Mouse (Mus musculus) adrenal gland, postnatal 25 days (tissue): ENCODE results near the gene Dtnbp1. TPM values are rescaled to one million over a fixed set of nuclear protein-coding genes. Genes with fewer than 3 reads are reported as not detected.

ENCODE experiments used
- DNase-seq: peaks from one replicate; pipeline ENCODE4 v3.0.0; 2021; ENCODE audit warnings: mixed read lengths
- long read RNA-seq: library from polyadenylated mRNA; stranded (forward); transcript quantifications from one replicate; pipeline ENCODE4 v2.0.0, GENCODE M21; 2021
- total RNA-seq: library from RNA; stranded (reverse); gene quantifications from 2 replicates; pipeline ENCODE4 v1.2.3, GENCODE M21; 2021

Gene Dtnbp1
- 41.4 and 56.1 TPM in 2 replicates for total RNA-seq
- long read RNA-seq, transcript Dtnbp1-201 (10 exons, 1,362 nt): major isoform, 106 of 130 reads
- long read RNA-seq, partial matches to known transcripts: 3 of 130 reads
- long read RNA-seq, other reads (novel, unspliced or antisense): 21 of 130 reads

- DNase-seq: peak; percentile 85
Measured at GRCm38 (mm10) chr13:45001911-45002615, at the start of gene Dtnbp1. Dtnbp1 (minus strand) TSS chr13:45002147.

GRCm38 (mm10) chr13:45049261-45050020 lies 47.5 kb upstream of the Dtnbp1 start:
- DNase-seq: no peak

GRCm38 (mm10) chr13:45043466-45043865 lies 41.5 kb upstream of the Dtnbp1 start:
- no peak for DNase-seq

- no peak for DNase-seq
Measured at GRCm38 (mm10) chr13:45040741-45041140, 38.8 kb upstream of the Dtnbp1 start.

- DNase-seq: no peak
Measured at GRCm38 (mm10) chr13:45040195-45040594, 38.2 kb upstream of the Dtnbp1 start.

- DNase-seq: no peak
Measured at GRCm38 (mm10) chr13:45036417-45036816, 34.5 kb upstream of the Dtnbp1 start.

- no peak for DNase-seq
Measured at GRCm38 (mm10) chr13:45034759-45035158, 32.8 kb upstream of the Dtnbp1 start.

- no peak for DNase-seq
Measured at GRCm38 (mm10) chr13:45033360-45033759, 31.4 kb upstream of the Dtnbp1 start.

GRCm38 (mm10) chr13:45032484-45032883 lies 30.5 kb upstream of the Dtnbp1 start:
- no peak for DNase-seq

- no peak for DNase-seq
Measured at GRCm38 (mm10) chr13:45031748-45032147, 29.8 kb upstream of the Dtnbp1 start.

- peak; percentile 2 for DNase-seq
Measured at GRCm38 (mm10) chr13:45031314-45031713, 29.4 kb upstream of the Dtnbp1 start.

- peak; percentile 88 for DNase-seq
Measured at GRCm38 (mm10) chr13:45030830-45031229, 28.9 kb upstream of the Dtnbp1 start.

- DNase-seq: no peak
Measured at GRCm38 (mm10) chr13:45029791-45030190, 27.8 kb upstream of the Dtnbp1 start.

- no peak for DNase-seq
Measured at GRCm38 (mm10) chr13:45026291-45026690, 24.3 kb upstream of the Dtnbp1 start.

GRCm38 (mm10) chr13:45024821-45025220 lies 22.9 kb upstream of the Dtnbp1 start:
- no peak for DNase-seq

GRCm38 (mm10) chr13:45023356-45024150 lies 21.6 kb upstream of the Dtnbp1 start:
- no peak for DNase-seq

GRCm38 (mm10) chr13:45008150-45008549 lies 6.2 kb upstream of the Dtnbp1 start:
- DNase-seq: peak; percentile 23

GRCm38 (mm10) chr13:45007726-45008125 lies 5.8 kb upstream of the Dtnbp1 start:
- no peak for DNase-seq

GRCm38 (mm10) chr13:45006483-45006882 lies 4.5 kb upstream of the Dtnbp1 start:
- DNase-seq: no peak

GRCm38 (mm10) chr13:45005861-45006260 lies 3.9 kb upstream of the Dtnbp1 start:
- DNase-seq: no peak

GRCm38 (mm10) chr13:45004987-45005592 lies 3.1 kb upstream of the Dtnbp1 start:
- no peak for DNase-seq

- DNase-seq: no peak
Measured at GRCm38 (mm10) chr13:45003026-45003425, 1.1 kb upstream of the Dtnbp1 start.
